Comparison of ENCODE assay signal across 12 mouse cellular contexts in genomic region chr7:117484989-117485536, GRCm38 (mm10).
DNase-seq lines count a peak whose midpoint lies in the region; ATAC-seq and TF ChIP-seq lines count a peak whose summit lies in the region.
"Had no signal": no experiment of that assay in that cellular context is flagged by ENCODE, and none has a peak within 500 bp of the region (broad histone marks: within the 10 kb centered on the region; RNA-seq: fewer than 3 reads in every experiment).

No protein-coding gene starts in this region.

- H3K4me3 ChIP-seq in limb, embryonic 14.5 days (replicated peaks; ENCODE audit: low read length) = no peak overlapping the region
- H3K4me3 ChIP-seq in limb, embryonic 10.5 days = no peak overlapping the region
- H3K4me3 ChIP-seq in hindbrain, embryonic 10.5 days = no peak overlapping the region

- H3K36me3 ChIP-seq in limb, embryonic 14.5 days (ENCODE audit: control insufficient read depth, insufficient read depth, low read length) = no peaks in the 10 kb centered on the region
- no peaks in the 10 kb centered on the region for H3K36me3 ChIP-seq in limb, embryonic 10.5 days
- no peaks in the 10 kb centered on the region for H3K36me3 ChIP-seq in hindbrain, embryonic 10.5 days

- no peaks in the 10 kb centered on the region for H3K27me3 ChIP-seq in limb, embryonic 14.5 days (ENCODE audit: control insufficient read depth, insufficient read depth, low read length)
- H3K27me3 ChIP-seq in limb, embryonic 10.5 days (ENCODE audit: low read depth, poor library complexity, severe bottlenecking) = no peaks in the 10 kb centered on the region
- H3K27me3 ChIP-seq in hindbrain, embryonic 10.5 days (ENCODE audit: insufficient read depth, poor library complexity, severe bottlenecking) = no peaks in the 10 kb centered on the region

- TF ChIP-seq POLR2A in limb, embryonic 14.5 days (IDR thresholded peaks at IDR 0.05; ENCODE audit: borderline replicate concordance, extremely low read depth, insufficient read depth, insufficient read length) = no peak

- H3K27ac ChIP-seq in limb, embryonic 14.5 days (replicated peaks; ENCODE audit: low read depth, low read length) = no peak overlapping the region
- H3K27ac ChIP-seq in limb, embryonic 10.5 days = no peak overlapping the region
- H3K27ac ChIP-seq in hindbrain, embryonic 10.5 days = no peak overlapping the region
- H3K27ac ChIP-seq: hindbrain, postnatal 0 days had no signal

- peaks cover 3% of the 10 kb centered on the region; the same call in 1 of the 2 replicates for H3K4me1 ChIP-seq in limb, embryonic 14.5 days (ENCODE audit: control insufficient read depth, insufficient read depth, low read length)
- H3K4me1 ChIP-seq in limb, embryonic 10.5 days = no peaks in the 10 kb centered on the region
- peaks cover 10% of the 10 kb centered on the region for H3K4me1 ChIP-seq in hindbrain, embryonic 10.5 days (replicated peaks)

- WGBS in limb, embryonic 14.5 days = 85% methylated on average over 7 of the region's 7 CpGs
- WGBS in limb, embryonic 10.5 days = 95% methylated on average over 7 of the region's 7 CpGs
- whole genome bisulfite sequencing in hindbrain, embryonic 10.5 days = 88% methylated on average over 7 of the region's 7 CpGs

- no peak overlapping the region for H3K9ac ChIP-seq in limb, embryonic 14.5 days (ENCODE audit: low read depth, low read length, severe bottlenecking)

- no peaks in the 10 kb centered on the region for H3K9me3 ChIP-seq in limb, embryonic 14.5 days (ENCODE audit: control insufficient read depth, low read length)
- no peaks in the 10 kb centered on the region for H3K9me3 ChIP-seq in limb, embryonic 10.5 days (replicated peaks)
- no peaks in the 10 kb centered on the region for H3K9me3 ChIP-seq in hindbrain, embryonic 10.5 days

- H3K4me2 ChIP-seq in limb, embryonic 14.5 days (replicated peaks; ENCODE audit: low read depth, low read length, severe bottlenecking) = no peak overlapping the region
- H3K4me2 ChIP-seq: liver, embryonic 11.5 days had no signal

- peak; percentile 65 for ATAC-seq in limb, embryonic 14.5 days (ENCODE audit: low FRiP score, low read depth)
- peak; percentile 27 for ATAC-seq in megakaryocyte, adult 5-6 weeks (ENCODE audit: poor library complexity, severe bottlenecking)
- ATAC-seq: hindbrain, postnatal 0 days had no signal

- DNase-seq in limb, embryonic 14.5 days (ENCODE audit: low spot score) = no peak
- DNase-seq in limb, embryonic 10.5 days (ENCODE audit: low spot score) = no peak
- DNase-seq in 416B (ENCODE audit: low read depth) = peak; percentile 57
- peak; percentile 17 for DNase-seq in adrenal gland, postnatal 14 days
- DNase-seq in hindbrain, embryonic 10.5 days (ENCODE audit: low spot score) = no peak
- no peak for DNase-seq in cerebellum, adult 9-11 months
- DNase-seq: cerebellum, postnatal 10 days; heart, postnatal 14 days; kidney, adult 8-10 months had no signal

Comparison
In these comparisons a context has a peak if more than half of its experiments do, and no peak if none do; other contexts are left out.
1. DNase-seq: peak in 416B (single experiment) and adrenal gland, postnatal 14 days (single experiment); none in limb, embryonic 14.5 days (single experiment), limb, embryonic 10.5 days (single experiment), hindbrain, embryonic 10.5 days (single experiment) and cerebellum, adult 9-11 months (single experiment).